Mouse (Mus musculus) lung, postnatal 25 days (tissue): ENCODE data around the gene Car8.
"Not testable (repeated sequence)": the region's sequence is repeated elsewhere in the genome, so short reads cannot be mapped to it uniquely, and the experiment has no call there.

Experiments
- DNase-seq: peaks from one replicate; pipeline ENCODE4 v3.0.0; 2022; ENCODE audit warnings: low spot score

Gene Car8

GRCm38 (mm10) chr4:8203367-8203766 is 35.5 kb downstream of the Car8 start:
- peak; percentile 7 for DNase-seq

- DNase-seq = no peak
Measured at GRCm38 (mm10) chr4:8201631-8202030, 37.2 kb downstream of the Car8 start.

- no peak for DNase-seq
Measured at GRCm38 (mm10) chr4:8200081-8200480, 38.8 kb downstream of the Car8 start.

GRCm38 (mm10) chr4:8198033-8198432 is 40.8 kb downstream of the Car8 start:
- peak; percentile 18 for DNase-seq

GRCm38 (mm10) chr4:8190441-8190840 is 48.4 kb downstream of the Car8 start:
- DNase-seq = peak; percentile 28

- no peak for DNase-seq
Measured at GRCm38 (mm10) chr4:8186921-8187687, 51.7 kb downstream of the Car8 start.

GRCm38 (mm10) chr4:8180576-8180975 is 58.3 kb downstream of the Car8 start:
- DNase-seq = no peak

GRCm38 (mm10) chr4:8154589-8155198 is 84.1 kb downstream of the Car8 start:
- DNase-seq = no peak

- not testable (repeated sequence) for DNase-seq
Measured at GRCm38 (mm10) chr4:8153926-8154325, 84.9 kb downstream of the Car8 start.

GRCm38 (mm10) chr4:8137403-8137802 is 101.4 kb downstream of the Car8 start:
- no peak for DNase-seq

- DNase-seq = peak; percentile 37
Measured at GRCm38 (mm10) chr4:8132024-8132423, 106.8 kb downstream of the Car8 start.

GRCm38 (mm10) chr4:8113558-8113957 is 125.3 kb downstream of the Car8 start:
- peak; percentile 10 for DNase-seq

- no peak for DNase-seq
Measured at GRCm38 (mm10) chr4:8111891-8112290, 127.0 kb downstream of the Car8 start.

GRCm38 (mm10) chr4:8109906-8110567 is 128.8 kb downstream of the Car8 start:
- DNase-seq = no peak

- no peak for DNase-seq
Measured at GRCm38 (mm10) chr4:8101466-8101865, 137.4 kb downstream of the Car8 start.

GRCm38 (mm10) chr4:8098084-8098483 is 140.8 kb downstream of the Car8 start:
- DNase-seq = no peak

GRCm38 (mm10) chr4:8097683-8098082 is 141.2 kb downstream of the Car8 start:
- DNase-seq = no peak

GRCm38 (mm10) chr4:8093566-8093965 is 145.3 kb downstream of the Car8 start:
- not testable (repeated sequence) for DNase-seq
